Mouse (Mus musculus): ENCODE data around the gene Cpm.
A peak's percentile ranks its signal among the peaks of the same experiment; 100 is the strongest.
"Not testable (repeated sequence)": the region's sequence is repeated elsewhere in the genome, so short reads cannot be mapped to it uniquely, and the experiment has no call there.

Gene Cpm

GRCm38 (mm10) chr10:117715654-117716053 is 86.4 kb downstream of the Cpm start:
- not testable (repeated sequence) for DNase-seq (ENCODE audit: low read depth, low spot score)

- DNase-seq (ENCODE audit: low read depth, low spot score): no peak
These were observed 87.4 kb downstream of the Cpm start for GRCm38 (mm10) chr10:117716686-117717085.

- DNase-seq (ENCODE audit: low read depth, low spot score): peak; percentile 78
These were observed 88.3 kb downstream of the Cpm start for GRCm38 (mm10) chr10:117717583-117717982.

- no peak for DNase-seq (ENCODE audit: low read depth, low spot score)
These were observed 89.1 kb downstream of the Cpm start for GRCm38 (mm10) chr10:117718161-117719119.

GRCm38 (mm10) chr10:117724136-117724718 is 94.9 kb downstream of the Cpm start:
- no peak for DNase-seq (ENCODE audit: low read depth, low spot score)

GRCm38 (mm10) chr10:117724804-117725361 is 95.6 kb downstream of the Cpm start:
- no peak for DNase-seq (ENCODE audit: low read depth, low spot score)

- no peak for DNase-seq (ENCODE audit: low read depth, low spot score)
These were observed 96.4 kb downstream of the Cpm start for GRCm38 (mm10) chr10:117725671-117726070.

GRCm38 (mm10) chr10:117726350-117726749 is 97.0 kb downstream of the Cpm start:
- no peak for DNase-seq (ENCODE audit: low read depth, low spot score)

GRCm38 (mm10) chr10:117726888-117727385 is 97.6 kb downstream of the Cpm start:
- no peak for DNase-seq (ENCODE audit: low read depth, low spot score)

GRCm38 (mm10) chr10:117727518-117728110 is 98.3 kb downstream of the Cpm start:
- DNase-seq (ENCODE audit: low read depth, low spot score): no peak

- DNase-seq (ENCODE audit: low read depth, low spot score): no peak
These were observed 99.3 kb downstream of the Cpm start for GRCm38 (mm10) chr10:117728574-117728973.

- DNase-seq (ENCODE audit: low read depth, low spot score): no peak
These were observed 100.0 kb downstream of the Cpm start for GRCm38 (mm10) chr10:117729139-117729814.

- no peak for DNase-seq (ENCODE audit: low read depth, low spot score)
These were observed 100.8 kb downstream of the Cpm start for GRCm38 (mm10) chr10:117730140-117730539.

GRCm38 (mm10) chr10:117730637-117731203 is 101.4 kb downstream of the Cpm start:
- DNase-seq (ENCODE audit: low read depth, low spot score): no peak

- DNase-seq (ENCODE audit: low read depth, low spot score): no peak
These were observed 102.2 kb downstream of the Cpm start for GRCm38 (mm10) chr10:117731244-117732101.

GRCm38 (mm10) chr10:117732184-117732583 is 102.9 kb downstream of the Cpm start:
- no peak for DNase-seq (ENCODE audit: low read depth, low spot score)

GRCm38 (mm10) chr10:117732962-117733592 is 103.8 kb downstream of the Cpm start:
- DNase-seq (ENCODE audit: low read depth, low spot score): no peak

GRCm38 (mm10) chr10:117733626-117734025 is 104.3 kb downstream of the Cpm start:
- DNase-seq (ENCODE audit: low read depth, low spot score): not testable (repeated sequence)

GRCm38 (mm10) chr10:117734104-117734852 is 105.0 kb downstream of the Cpm start:
- not testable (repeated sequence) for DNase-seq (ENCODE audit: low read depth, low spot score)

Measured in mesoderm, embryonic 11.5 days (tissue).